Mouse (Mus musculus): ENCODE measurements at regions not wholly inside any gene's neighbourhood (a gene's known extent, or its start where the extent isn't known, plus 50 kb on each side); places are given as distances from the start of the nearest gene placed in this dataset.
A peak's percentile ranks its signal among the peaks of the same experiment; 100 is the strongest.

DNA sequence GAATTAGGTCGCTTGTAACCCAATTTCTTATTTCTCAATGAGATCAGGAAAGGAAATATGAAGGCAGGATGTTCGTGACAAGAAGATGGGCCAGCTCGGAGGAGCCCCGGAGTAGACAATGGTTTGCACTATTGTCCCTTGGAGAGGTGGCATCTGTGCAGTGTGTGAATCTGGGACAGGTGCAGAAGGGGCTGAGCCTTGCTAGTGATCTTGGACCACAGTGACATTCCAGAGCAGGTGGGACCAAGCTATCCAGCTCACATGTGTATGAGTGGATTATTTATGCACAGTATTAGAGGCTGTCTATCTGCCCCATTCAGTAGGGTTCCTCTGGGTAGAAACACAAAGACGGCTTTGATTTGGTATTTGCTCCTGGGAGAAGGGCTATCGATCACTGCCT lies 66.0 kb upstream of the Nrp1 start:
- DNase-seq (ENCODE audit: low read depth, low spot score), result no peak

DNA sequence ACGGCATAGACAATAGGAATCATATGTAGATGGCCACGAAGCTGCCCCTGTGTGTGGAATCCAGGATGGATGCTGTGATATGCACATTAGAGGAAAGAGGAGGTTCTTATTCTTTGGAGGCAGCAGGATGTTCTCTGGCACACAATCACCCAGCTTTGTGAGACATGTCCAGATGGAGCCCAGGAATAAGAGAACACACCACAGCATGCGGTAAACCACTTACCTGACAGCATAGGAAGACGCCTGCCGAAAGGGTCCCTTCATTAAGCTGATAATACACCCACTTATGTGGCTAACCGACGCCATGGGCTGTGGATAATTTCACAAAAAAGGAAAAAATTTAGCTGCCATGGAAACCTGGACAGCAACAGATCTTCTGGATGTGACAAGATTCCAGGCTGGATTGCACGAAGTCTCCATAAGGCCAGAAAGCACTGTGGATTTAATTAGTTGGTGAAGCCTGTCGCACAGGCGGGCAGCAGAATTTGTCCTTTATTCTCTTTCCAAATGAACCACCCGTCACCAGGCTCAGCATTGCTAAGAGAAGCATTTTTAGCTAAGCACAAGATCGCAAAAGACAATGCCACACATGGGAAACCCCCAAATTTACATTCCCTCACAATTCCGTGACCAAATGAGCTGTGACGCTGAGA lies 61.5 kb upstream of the Nrp1 start:
- peak; percentile 53 for DNase-seq (ENCODE audit: low read depth, low spot score)

DNA sequence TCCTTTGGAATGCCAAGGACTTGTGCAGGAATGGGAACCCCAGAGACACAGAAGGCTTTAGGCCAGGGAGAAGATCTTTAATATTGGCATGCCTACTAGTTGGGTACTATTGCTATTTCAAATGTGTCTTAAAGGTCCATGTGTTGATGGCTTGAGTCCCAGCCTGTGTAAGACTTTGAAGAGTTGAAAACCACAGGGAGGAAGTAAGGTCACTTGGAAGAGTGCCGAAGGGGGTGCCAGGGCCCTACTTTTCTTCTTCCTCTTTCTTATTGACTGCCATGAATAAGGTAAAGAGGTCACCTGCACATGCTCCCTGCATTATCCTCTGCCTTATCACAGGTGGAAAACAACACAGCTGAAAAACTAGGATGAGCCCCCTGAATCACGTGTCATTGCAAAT lies 56.1 kb upstream of the Nrp1 start:
- no peak for DNase-seq (ENCODE audit: low read depth, low spot score)

Data from telencephalon, adult 2 months (tissue).